Mouse (Mus musculus) heart, postnatal 0 days (tissue): Measurements from ENCODE around the gene Ntrk3.

Experiments used
- CTCF ChIP-seq: IDR thresholded peaks from 2 replicates; pipeline ENCODE4 v1.5.1; 2016; ENCODE audit warnings: antibody characterized with exemption, control low read depth, low read depth
- EP300 ChIP-seq: IDR thresholded peaks from 2 replicates; pipeline ENCODE4 v1.6.1; 2016; ENCODE audit warnings: antibody characterized with exemption, low read depth

DNA sequence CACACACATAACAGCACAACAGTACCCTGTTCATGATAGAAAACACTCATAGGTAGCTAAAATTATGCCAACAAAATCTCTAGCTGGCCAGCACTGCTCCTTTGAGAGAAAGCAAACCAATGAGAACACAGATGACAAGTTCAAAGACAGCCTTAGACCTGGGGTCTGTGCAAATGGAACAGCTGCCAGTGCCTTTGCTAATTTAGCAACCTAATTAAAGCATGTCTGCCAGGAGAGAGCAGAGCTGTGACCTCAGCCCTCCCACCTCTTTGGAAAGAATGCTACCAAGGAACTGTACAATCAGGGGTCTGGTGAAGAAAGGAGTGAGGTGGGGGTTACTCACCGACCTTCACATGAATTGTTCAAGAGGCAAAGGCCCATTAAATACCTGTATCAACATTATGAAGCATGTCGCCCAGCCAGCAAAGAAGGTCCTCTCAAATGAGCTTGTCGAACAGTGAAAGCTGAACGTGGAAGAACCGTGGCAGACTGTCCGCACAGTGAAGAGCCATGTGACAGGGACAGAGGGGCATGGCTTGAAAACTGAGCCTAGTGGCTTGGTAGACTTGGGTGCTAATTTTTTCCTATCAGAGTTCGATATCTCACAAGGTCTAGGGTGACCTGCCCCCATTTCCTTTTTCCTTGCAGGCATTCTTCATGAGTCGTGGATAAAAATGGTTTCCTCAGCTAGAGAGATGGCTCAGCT is 476.2 kb downstream of the Ntrk3 start:
- TF ChIP-seq CTCF (no peak), EP300 (no peak)
